Mouse (Mus musculus): Measurements from ENCODE around the gene Ctc1. TPM values are rescaled to one million over a fixed set of nuclear protein-coding genes. Genes with fewer than 3 reads are reported as not detected.
A peak's percentile ranks its signal among the peaks of the same experiment; 100 is the strongest.

Ctc1 gene
- polyA plus RNA-seq, 1 experiment: 43.2 TPM

GRCm38 (mm10) chr11:69064259-69065133 lies 48.8 kb downstream of the Ctc1 start:
- Histone ChIP-seq H3K27ac (ENCODE audit: insufficient read depth, low read length) (peak overlapping the region; percentile 16; the same call in 1 of the 2 replicates), H3K4me1 (ENCODE audit: control insufficient read depth, insufficient read depth, low read length) (peaks cover 9% of the 10 kb centered on the region; the same call in 1 of the 2 replicates), H3K4me3 (ENCODE audit: insufficient read depth, low read length) (peak overlapping the region; percentile 96)
- no peak for TF ChIP-seq POLR2A (IDR thresholded peaks at IDR 0.05; ENCODE audit: low read depth, low read length)
- TF ChIP-seq CTCF (IDR thresholded peaks at IDR 0.05; ENCODE audit: borderline replicate concordance, insufficient read depth, low read length): no peak

GRCm38 (mm10) chr11:69065394-69065925 lies 49.7 kb downstream of the Ctc1 start:
- no peak overlapping the region for H3K4me3 ChIP-seq (ENCODE audit: insufficient read depth, low read length)
- peaks cover 9% of the 10 kb centered on the region; the same call in 1 of the 2 replicates for H3K4me1 ChIP-seq (ENCODE audit: control insufficient read depth, insufficient read depth, low read length)
- TF ChIP-seq CTCF (IDR thresholded peaks at IDR 0.05; ENCODE audit: borderline replicate concordance, insufficient read depth, low read length) (no peak), POLR2A (IDR thresholded peaks at IDR 0.05; ENCODE audit: low read depth, low read length) (no peak)
- no peak overlapping the region for H3K27ac ChIP-seq (ENCODE audit: insufficient read depth, low read length)

- peaks cover 9% of the 10 kb centered on the region; the same call in 1 of the 2 replicates for H3K4me1 ChIP-seq (ENCODE audit: control insufficient read depth, insufficient read depth, low read length)
- H3K27ac ChIP-seq (ENCODE audit: insufficient read depth, low read length): no peak overlapping the region
- H3K4me3 ChIP-seq (ENCODE audit: insufficient read depth, low read length): no peak overlapping the region; the same call in 1 of the 2 replicates
- no peak for TF ChIP-seq POLR2A (IDR thresholded peaks at IDR 0.05; ENCODE audit: low read depth, low read length)
- no peak for TF ChIP-seq CTCF (IDR thresholded peaks at IDR 0.05; ENCODE audit: borderline replicate concordance, insufficient read depth, low read length)
Measured at GRCm38 (mm10) chr11:69066163-69066861, 50.6 kb downstream of the Ctc1 start.

- no peak for TF ChIP-seq POLR2A (IDR thresholded peaks at IDR 0.05; ENCODE audit: low read depth, low read length)
- TF ChIP-seq CTCF (IDR thresholded peaks at IDR 0.05; ENCODE audit: borderline replicate concordance, insufficient read depth, low read length): peak; percentile 29; the same call in 1 of the 2 replicates
- H3K4me3 ChIP-seq (ENCODE audit: insufficient read depth, low read length): no peak overlapping the region
- H3K4me1 ChIP-seq (ENCODE audit: control insufficient read depth, insufficient read depth, low read length): peaks cover 9% of the 10 kb centered on the region; the same call in 1 of the 2 replicates
- H3K27ac ChIP-seq (ENCODE audit: insufficient read depth, low read length): 0 out of 2 replicates have a peak overlapping the region, but pooled peaks have one; percentile 16
Measured at GRCm38 (mm10) chr11:69066956-69067355, 51.2 kb downstream of the Ctc1 start.

- no peak for TF ChIP-seq CTCF (IDR thresholded peaks at IDR 0.05; ENCODE audit: borderline replicate concordance, insufficient read depth, low read length)
- 0 out of 2 replicates have a peak overlapping the region, but pooled peaks have one; percentile 16 for H3K27ac ChIP-seq (ENCODE audit: insufficient read depth, low read length)
- H3K4me3 ChIP-seq (ENCODE audit: insufficient read depth, low read length): no peak overlapping the region
- peaks cover 9% of the 10 kb centered on the region; the same call in 1 of the 2 replicates for H3K4me1 ChIP-seq (ENCODE audit: control insufficient read depth, insufficient read depth, low read length)
Measured at GRCm38 (mm10) chr11:69067601-69068000, 51.9 kb downstream of the Ctc1 start.

GRCm38 (mm10) chr11:69070093-69070492 lies 54.4 kb downstream of the Ctc1 start:
- Histone ChIP-seq H3K27ac (ENCODE audit: insufficient read depth, low read length) (peak overlapping the region; percentile 86), H3K4me1 (ENCODE audit: control insufficient read depth, insufficient read depth, low read length) (peaks cover 9% of the 10 kb centered on the region; the same call in 1 of the 2 replicates), H3K4me3 (ENCODE audit: insufficient read depth, low read length) (peak overlapping the region; percentile 84)
- TF ChIP-seq POLR2A (IDR thresholded peaks at IDR 0.05; ENCODE audit: low read depth, low read length) (no peak), CTCF (IDR thresholded peaks at IDR 0.05; ENCODE audit: borderline replicate concordance, insufficient read depth, low read length) (no peak)

- peak; percentile 99 for TF ChIP-seq POLR2A (IDR thresholded peaks at IDR 0.05; ENCODE audit: low read depth, low read length)
- no peak for TF ChIP-seq CTCF (IDR thresholded peaks at IDR 0.05; ENCODE audit: borderline replicate concordance, insufficient read depth, low read length)
- Histone ChIP-seq H3K27ac (ENCODE audit: insufficient read depth, low read length) (peak within 1 kb of the TSS; percentile 86), H3K4me1 (ENCODE audit: control insufficient read depth, insufficient read depth, low read length) (peaks cover 9% of the 10 kb centered on the region; the same call in 1 of the 2 replicates), H3K4me3 (ENCODE audit: insufficient read depth, low read length) (peak within 1 kb of the TSS; percentile 84)
Measured at GRCm38 (mm10) chr11:69070590-69071222, 55.0 kb downstream of the Ctc1 start, which contains the start of gene Tmem107. TSS of gene Tmem107 (plus strand) at chr11:69070806.

GRCm38 (mm10) chr11:69071262-69071661 lies 55.6 kb downstream of the Ctc1 start:
- H3K4me1 ChIP-seq (ENCODE audit: control insufficient read depth, insufficient read depth, low read length): peaks cover 9% of the 10 kb centered on the region; the same call in 1 of the 2 replicates
- peak overlapping the region; percentile 34 for H3K27ac ChIP-seq (ENCODE audit: insufficient read depth, low read length)
- peak overlapping the region; percentile 84 for H3K4me3 ChIP-seq (ENCODE audit: insufficient read depth, low read length)
- no peak for TF ChIP-seq POLR2A (IDR thresholded peaks at IDR 0.05; ENCODE audit: low read depth, low read length)
- no peak for TF ChIP-seq CTCF (IDR thresholded peaks at IDR 0.05; ENCODE audit: borderline replicate concordance, insufficient read depth, low read length)

GRCm38 (mm10) chr11:69072234-69072633 lies 56.5 kb downstream of the Ctc1 start:
- no peak overlapping the region for H3K27ac ChIP-seq (ENCODE audit: insufficient read depth, low read length)
- no peak for TF ChIP-seq CTCF (IDR thresholded peaks at IDR 0.05; ENCODE audit: borderline replicate concordance, insufficient read depth, low read length)
- no peak for TF ChIP-seq POLR2A (IDR thresholded peaks at IDR 0.05; ENCODE audit: low read depth, low read length)
- H3K4me1 ChIP-seq (ENCODE audit: control insufficient read depth, insufficient read depth, low read length): 0 out of 2 replicates have a peak, but pooled peaks cover 6% of the 10 kb centered on the region
- no peak overlapping the region; the same call in 1 of the 2 replicates for H3K4me3 ChIP-seq (ENCODE audit: insufficient read depth, low read length)
